Mouse (Mus musculus) cortical plate, adult 2 months (tissue): ENCODE results near the gene Tfap2c.

Source experiments
- CTCF ChIP-seq: fragments of 200-500 bp; IDR thresholded peaks from 2 replicates; pipeline ENCODE4 v1.5.1; 2011; ENCODE audit warnings: mild to moderate bottlenecking, control low read depth, low read length; ENCODE audit not compliant: insufficient read depth; ENCODE audit errors: extremely low read depth
- POLR2A ChIP-seq: fragments of 200-500 bp; IDR thresholded peaks from 2 replicates; pipeline ENCODE4 v1.6.1; 2011; ENCODE audit warnings: mild to moderate bottlenecking, low read length, control low read depth; ENCODE audit not compliant: insufficient read depth; ENCODE audit errors: extremely low read depth

GRCm38 (mm10) chr2:172567835-172568234 is 18.4 kb downstream of the Tfap2c start:
- TF ChIP-seq POLR2A (no peak), CTCF (no peak)
